Mouse (Mus musculus): ENCODE results near the gene Arid3a. TPM values are rescaled to one million over a fixed set of nuclear protein-coding genes. Genes with fewer than 3 reads are reported as not detected.

The Arid3a gene
- polyA plus RNA-seq, 1 experiment from 2014 or later: 19.4 TPM

DNA sequence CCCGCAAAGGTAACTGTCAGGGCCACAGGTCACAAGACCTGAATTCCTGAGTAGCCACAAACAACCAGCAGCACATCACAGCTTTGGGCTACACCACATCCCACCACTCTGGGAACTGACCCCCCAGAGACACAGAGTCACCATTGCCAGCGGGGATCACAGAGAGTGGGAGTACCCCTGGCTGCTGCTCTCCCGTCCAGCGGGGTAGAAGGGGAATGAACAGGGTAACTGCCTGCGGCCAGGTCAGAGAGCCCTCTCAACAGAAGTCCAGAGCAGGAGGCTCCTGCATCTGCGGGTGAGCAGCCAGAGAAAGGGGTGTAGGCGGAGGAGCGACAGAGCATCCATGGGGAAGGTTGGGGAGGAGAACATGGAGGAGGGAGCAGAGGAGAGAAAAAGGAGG lies 10.8 kb upstream of the Arid3a start:
- ATAC-seq: no peak
- no peaks in the 10 kb centered on the region; the same call in 1 of the 2 replicates for H3K36me3 ChIP-seq (ENCODE audit: control insufficient read depth, insufficient read depth, low read length)
- peak overlapping the region; percentile 84 for H3K4me3 ChIP-seq (ENCODE audit: low read length)
- peaks cover 33% of the 10 kb centered on the region for H3K27me3 ChIP-seq (replicated peaks; ENCODE audit: control insufficient read depth, insufficient read depth, low read length)
- H3K9me3 ChIP-seq (ENCODE audit: control insufficient read depth, low read length): no peaks in the 10 kb centered on the region
- H3K9ac ChIP-seq (ENCODE audit: low read depth, low read length): peak overlapping the region; percentile 95
- WGBS: 3% methylated on average over 8 of the region's 8 CpGs
- peak overlapping the region; percentile 79 for H3K4me2 ChIP-seq (ENCODE audit: low read depth, low read length)
- H3K27ac ChIP-seq (ENCODE audit: low read length): peak overlapping the region; percentile 39; the same call in 1 of the 2 replicates
- H3K4me1 ChIP-seq (ENCODE audit: control insufficient read depth, insufficient read depth, low read length): peaks cover 46% of the 10 kb centered on the region

DNA sequence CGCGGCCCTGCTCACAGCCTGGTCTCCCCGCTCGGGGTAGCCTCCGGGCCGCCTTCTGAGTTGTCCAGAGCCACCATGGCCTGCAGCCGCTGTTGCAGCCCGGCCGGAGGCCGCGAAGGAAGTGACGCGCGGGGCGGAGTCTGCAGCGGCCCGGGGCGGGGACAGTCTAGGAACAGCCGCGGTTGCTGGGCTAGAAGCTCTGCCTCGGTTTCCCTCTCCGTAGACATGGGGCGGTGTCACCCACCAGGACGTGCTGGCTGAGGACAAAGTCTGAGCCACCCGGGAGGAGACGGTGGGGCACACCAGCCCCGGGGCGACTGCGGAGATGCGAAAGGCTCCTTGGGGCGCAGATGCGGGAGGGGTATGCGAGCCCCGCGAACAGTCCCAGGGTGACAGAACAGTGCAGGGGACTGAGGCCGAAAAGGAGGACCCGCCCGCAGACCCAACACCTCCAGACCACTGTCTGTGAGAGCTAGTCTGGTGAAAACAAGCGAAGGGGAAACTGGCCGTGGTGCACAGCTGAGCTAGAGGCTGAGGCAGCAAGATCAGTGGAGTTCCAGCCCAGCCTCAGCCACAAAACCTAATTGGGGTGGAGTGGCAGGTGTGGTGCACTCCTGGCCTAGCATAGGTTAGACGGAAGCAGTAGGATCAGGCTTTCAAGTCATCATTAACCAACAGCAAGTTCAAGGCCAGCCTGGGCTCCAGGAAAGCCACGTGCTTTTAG lies 9.9 kb upstream of the Arid3a start, which contains the start of gene Kiss1r:
TSS of gene Kiss1r (plus strand) at position 164 of the 724 bp plus-strand sequence.
- Histone ChIP-seq H3K27ac (ENCODE audit: low read length) (peak within 1 kb of the TSS; percentile 77), H3K4me2 (ENCODE audit: low read depth, low read length) (peak within 1 kb of the TSS; percentile 79), H3K36me3 (ENCODE audit: control insufficient read depth, insufficient read depth, low read length) (no peaks in the 10 kb centered on the region; the same call in 1 of the 2 replicates), H3K27me3 (replicated peaks; ENCODE audit: control insufficient read depth, insufficient read depth, low read length) (peaks cover 42% of the 10 kb centered on the region), H3K4me1 (ENCODE audit: control insufficient read depth, insufficient read depth, low read length) (peaks cover 55% of the 10 kb centered on the region), H3K9me3 (ENCODE audit: control insufficient read depth, low read length) (no peaks in the 10 kb centered on the region), H3K4me3 (ENCODE audit: low read length) (peak within 1 kb of the TSS; percentile 84), H3K9ac (ENCODE audit: low read depth, low read length) (peak within 1 kb of the TSS; percentile 95)
- WGBS: 2% methylated on average over 41 of the region's 42 CpGs
- ATAC-seq: peak; percentile 81

GRCm38 (mm10) chr10:79917532-79918100 lies 9.2 kb upstream of the Arid3a start:
- ATAC-seq: no peak
- Histone ChIP-seq H3K9me3 (ENCODE audit: control insufficient read depth, low read length) (no peaks in the 10 kb centered on the region), H3K4me3 (ENCODE audit: low read length) (peak overlapping the region; percentile 84), H3K36me3 (ENCODE audit: control insufficient read depth, insufficient read depth, low read length) (no peaks in the 10 kb centered on the region), H3K27me3 (replicated peaks; ENCODE audit: control insufficient read depth, insufficient read depth, low read length) (peaks cover 48% of the 10 kb centered on the region), H3K4me1 (ENCODE audit: control insufficient read depth, insufficient read depth, low read length) (peaks cover 55% of the 10 kb centered on the region), H3K27ac (ENCODE audit: low read length) (peak overlapping the region; percentile 77; the same call in 1 of the 2 replicates), H3K9ac (ENCODE audit: low read depth, low read length) (peak overlapping the region; percentile 95), H3K4me2 (ENCODE audit: low read depth, low read length) (peak overlapping the region; percentile 79)
- 65% methylated on average over 5 of the region's 5 CpGs for WGBS

DNA sequence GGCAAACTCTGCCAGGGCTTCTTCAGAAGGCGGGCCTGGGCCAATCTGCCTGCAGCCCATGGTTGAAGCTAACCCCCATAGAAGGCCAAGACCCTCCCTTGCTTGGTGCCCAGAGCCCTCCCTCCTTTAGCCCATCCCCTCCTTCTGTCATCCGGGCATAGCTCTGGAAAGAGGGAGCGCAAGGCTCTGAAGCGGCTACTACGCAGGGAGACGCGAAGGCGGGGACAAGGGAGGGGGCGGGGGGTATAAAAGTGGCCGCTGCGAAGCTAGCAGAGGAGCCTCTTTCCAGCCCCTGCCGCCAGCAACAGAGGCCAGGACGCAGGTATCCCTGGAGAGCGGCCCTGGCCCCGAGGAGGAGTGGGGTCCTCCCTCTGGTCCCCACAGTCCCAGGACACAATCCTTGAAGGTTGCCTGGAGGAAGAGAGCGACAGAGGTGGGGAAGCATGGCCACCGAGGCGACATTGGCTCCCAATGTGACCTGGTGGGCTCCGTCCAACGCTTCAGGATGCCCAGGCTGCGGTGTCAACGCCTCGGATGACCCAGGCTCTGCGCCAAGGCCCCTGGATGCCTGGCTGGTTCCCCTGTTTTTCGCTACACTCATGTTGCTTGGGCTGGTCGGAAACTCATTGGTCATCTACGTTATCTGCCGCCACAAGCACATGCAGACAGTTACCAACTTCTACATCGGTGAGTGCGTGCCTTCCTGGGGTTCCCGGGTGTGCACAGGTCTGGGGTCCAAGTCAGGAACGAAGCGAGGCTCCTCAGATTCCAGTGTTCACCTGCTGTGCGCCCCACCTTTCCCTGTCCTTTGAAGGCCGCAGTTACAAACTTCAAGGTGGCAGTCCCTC lies 8.4 kb upstream of the Arid3a start:
- WGBS: 17% methylated on average over 35 of the region's 35 CpGs
- Histone ChIP-seq H3K4me3 (ENCODE audit: low read length) (peak overlapping the region; percentile 23), H3K9ac (ENCODE audit: low read depth, low read length) (peak overlapping the region; percentile 41), H3K27me3 (replicated peaks; ENCODE audit: control insufficient read depth, insufficient read depth, low read length) (peaks cover 48% of the 10 kb centered on the region), H3K9me3 (ENCODE audit: control insufficient read depth, low read length) (no peaks in the 10 kb centered on the region), H3K4me1 (ENCODE audit: control insufficient read depth, insufficient read depth, low read length) (peaks cover 55% of the 10 kb centered on the region), H3K4me2 (ENCODE audit: low read depth, low read length) (peak overlapping the region; percentile 26), H3K36me3 (ENCODE audit: control insufficient read depth, insufficient read depth, low read length) (no peaks in the 10 kb centered on the region), H3K27ac (ENCODE audit: low read length) (no peak overlapping the region)
- ATAC-seq: no peak

DNA sequence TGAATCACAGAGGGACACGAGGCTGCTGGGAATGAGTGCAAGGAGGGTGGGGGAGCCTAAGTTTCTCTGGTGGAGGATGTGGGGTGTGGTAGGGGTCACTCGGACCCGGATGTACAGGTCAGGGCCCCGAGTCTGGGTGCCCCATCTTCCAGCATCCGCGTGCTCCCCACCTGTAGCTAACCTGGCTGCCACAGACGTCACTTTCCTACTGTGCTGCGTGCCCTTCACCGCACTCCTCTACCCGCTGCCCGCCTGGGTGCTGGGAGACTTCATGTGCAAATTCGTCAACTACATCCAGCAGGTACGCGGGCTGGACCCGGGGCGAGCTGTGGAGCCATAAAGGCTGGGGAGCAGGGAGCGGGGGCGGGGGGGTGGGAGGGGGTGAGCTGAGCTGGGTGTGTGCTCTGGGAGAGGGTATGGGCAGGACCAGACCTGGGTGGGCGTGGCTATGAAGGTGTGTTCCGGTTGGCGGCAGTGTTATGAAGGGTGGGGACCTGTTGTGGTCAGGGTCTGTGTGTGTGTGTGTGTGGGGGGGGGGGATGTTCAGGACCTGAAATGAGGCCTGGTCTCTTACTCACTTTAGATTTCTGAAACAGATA lies 7.5 kb upstream of the Arid3a start:
- H3K27ac ChIP-seq (ENCODE audit: low read length): no peak overlapping the region
- no peaks in the 10 kb centered on the region for H3K36me3 ChIP-seq (ENCODE audit: control insufficient read depth, insufficient read depth, low read length)
- H3K4me3 ChIP-seq (ENCODE audit: low read length): peak overlapping the region; percentile 35
- no peaks in the 10 kb centered on the region for H3K9me3 ChIP-seq (ENCODE audit: control insufficient read depth, low read length)
- H3K27me3 ChIP-seq (replicated peaks; ENCODE audit: control insufficient read depth, insufficient read depth, low read length): peaks cover 48% of the 10 kb centered on the region
- ATAC-seq: 0 out of 2 replicates have a peak, but pooled peaks have one; percentile 8
- H3K4me2 ChIP-seq (ENCODE audit: low read depth, low read length): peak overlapping the region; percentile 51
- 5% methylated on average over 21 of the region's 21 CpGs for WGBS
- H3K9ac ChIP-seq (ENCODE audit: low read depth, low read length): no peak overlapping the region; the same call in 1 of the 2 replicates
- H3K4me1 ChIP-seq (ENCODE audit: control insufficient read depth, insufficient read depth, low read length): peaks cover 49% of the 10 kb centered on the region

- Histone ChIP-seq H3K4me2 (ENCODE audit: low read depth, low read length) (peak overlapping the region; percentile 67; the same call in 1 of the 2 replicates), H3K4me1 (ENCODE audit: control insufficient read depth, insufficient read depth, low read length) (peaks cover 40% of the 10 kb centered on the region), H3K9ac (ENCODE audit: low read depth, low read length) (no peak overlapping the region), H3K4me3 (ENCODE audit: low read length) (no peak overlapping the region), H3K9me3 (ENCODE audit: control insufficient read depth, low read length) (no peaks in the 10 kb centered on the region), H3K27me3 (replicated peaks; ENCODE audit: control insufficient read depth, insufficient read depth, low read length) (peaks cover 48% of the 10 kb centered on the region), H3K27ac (ENCODE audit: low read length) (no peak overlapping the region), H3K36me3 (ENCODE audit: control insufficient read depth, insufficient read depth, low read length) (no peaks in the 10 kb centered on the region)
- no peak for ATAC-seq
- 22% methylated on average over 26 of the region's 26 CpGs for WGBS
Observed at GRCm38 (mm10) chr10:79920056-79920890, 6.6 kb upstream of the Arid3a start.

- Histone ChIP-seq H3K4me1 (ENCODE audit: control insufficient read depth, insufficient read depth, low read length) (peaks cover 39% of the 10 kb centered on the region), H3K4me3 (ENCODE audit: low read length) (peak within 1 kb of the TSS; percentile 37), H3K9ac (ENCODE audit: low read depth, low read length) (peak within 1 kb of the TSS; percentile 58), H3K9me3 (ENCODE audit: control insufficient read depth, low read length) (no peaks in the 10 kb centered on the region), H3K36me3 (ENCODE audit: control insufficient read depth, insufficient read depth, low read length) (no peaks in the 10 kb centered on the region), H3K27ac (ENCODE audit: low read length) (no peak within 1 kb of the TSS), H3K4me2 (ENCODE audit: low read depth, low read length) (peak within 1 kb of the TSS; percentile 67), H3K27me3 (replicated peaks; ENCODE audit: control insufficient read depth, insufficient read depth, low read length) (peaks cover 48% of the 10 kb centered on the region)
- 0 out of 2 replicates have a peak, but pooled peaks have one; percentile 14 for ATAC-seq
- WGBS: 4% methylated on average over 41 of the region's 41 CpGs
Observed at GRCm38 (mm10) chr10:79920958-79921535, 5.8 kb upstream of the Arid3a start, which contains the start of gene R3hdm4. R3hdm4 (minus strand) TSS chr10:79921208.

DNA sequence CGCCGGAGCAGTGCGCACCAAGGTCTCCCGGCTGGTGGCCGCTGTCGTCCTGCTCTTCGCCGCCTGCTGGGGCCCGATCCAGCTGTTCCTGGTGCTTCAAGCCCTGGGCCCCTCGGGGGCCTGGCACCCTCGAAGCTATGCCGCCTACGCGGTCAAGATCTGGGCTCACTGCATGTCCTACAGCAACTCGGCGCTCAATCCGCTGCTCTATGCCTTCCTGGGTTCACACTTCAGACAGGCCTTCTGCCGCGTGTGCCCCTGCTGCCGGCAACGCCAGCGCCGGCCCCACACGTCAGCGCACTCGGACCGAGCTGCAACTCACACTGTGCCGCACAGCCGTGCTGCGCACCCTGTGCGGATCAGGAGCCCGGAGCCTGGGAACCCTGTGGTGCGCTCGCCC lies 5.3 kb upstream of the Arid3a start:
- Histone ChIP-seq H3K4me2 (ENCODE audit: low read depth, low read length) (peak overlapping the region; percentile 67), H3K27me3 (replicated peaks; ENCODE audit: control insufficient read depth, insufficient read depth, low read length) (peaks cover 48% of the 10 kb centered on the region), H3K27ac (ENCODE audit: low read length) (no peak overlapping the region), H3K9me3 (ENCODE audit: control insufficient read depth, low read length) (no peaks in the 10 kb centered on the region), H3K4me3 (ENCODE audit: low read length) (peak overlapping the region; percentile 37), H3K36me3 (ENCODE audit: control insufficient read depth, insufficient read depth, low read length) (no peaks in the 10 kb centered on the region), H3K9ac (ENCODE audit: low read depth, low read length) (peak overlapping the region; percentile 58), H3K4me1 (ENCODE audit: control insufficient read depth, insufficient read depth, low read length) (peaks cover 40% of the 10 kb centered on the region)
- 2% methylated on average over 34 of the region's 34 CpGs for WGBS
- no peak for ATAC-seq
